Mouse (Mus musculus) kidney, adult 2 months (tissue): ENCODE results near the gene Atg7.

ENCODE experiments used
- CTCF ChIP-seq: fragments of 200-500 bp; conservative IDR thresholded peaks from 2 replicates; pipeline ENCODE4 v1.5.1; 2011; ENCODE audit warnings: low read depth, mild to moderate bottlenecking, control low read depth, low read length, moderate library complexity, mixed read lengths; ENCODE audit not compliant: insufficient read depth, insufficient read length
- POLR2A ChIP-seq: fragments of 200-500 bp; IDR thresholded peaks from one replicate; pipeline ENCODE4 v1.6.1; 2011; ENCODE audit warnings: low read depth, low read length, control low read depth

- TF ChIP-seq CTCF, result no peak
- no peak for TF ChIP-seq POLR2A
These were observed 95.8 kb downstream of the Atg7 start for GRCm38 (mm10) chr6:114738760-114739112.
